Mouse (Mus musculus): Measurements from ENCODE around the gene Tmem184b. TPM values are rescaled to one million over a fixed set of nuclear protein-coding genes. Genes with fewer than 3 reads are reported as not detected.

Gene Tmem184b
- total and polyA plus RNA-seq, 2 experiments from 2014 or later: 30.1 to 75.7 TPM

DNA sequence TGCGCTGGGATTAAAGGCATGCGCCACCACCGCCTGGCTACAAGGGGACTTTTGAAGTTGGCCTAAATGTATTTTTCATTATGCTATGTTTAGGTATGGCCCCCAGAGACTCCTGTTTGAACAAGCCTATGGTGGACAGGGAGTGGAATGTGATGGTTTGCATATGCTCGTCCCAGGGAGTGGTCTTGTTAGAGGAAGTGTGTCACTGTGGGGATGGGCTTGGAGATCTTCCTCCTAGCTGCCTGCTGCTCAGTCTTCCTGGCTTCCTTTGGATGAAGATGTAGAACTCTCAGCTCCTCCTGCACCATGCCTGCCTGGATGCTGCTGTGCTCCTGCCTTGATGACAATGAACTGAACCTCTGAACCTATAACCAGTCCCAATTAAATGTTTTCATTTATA lies 72.8 kb downstream of the Tmem184b start:
- 69% methylated on average over 4 of the region's 4 CpGs for WGBS
- Histone ChIP-seq H3K27ac (ENCODE audit: low read depth, low read length) (no peak overlapping the region), H3K4me3 (ENCODE audit: low read depth, low read length) (no peak overlapping the region), H3K4me1 (ENCODE audit: insufficient read depth, low read length) (0 out of 2 replicates have a peak, but pooled peaks cover 3% of the 10 kb centered on the region), H3K4me2 (ENCODE audit: low read depth, low read length, poor library complexity, severe bottlenecking) (no peak overlapping the region), H3K36me3 (ENCODE audit: insufficient read depth, low read length) (no peaks in the 10 kb centered on the region), H3K9me3 (ENCODE audit: low read length) (no peaks in the 10 kb centered on the region), H3K27me3 (ENCODE audit: insufficient read depth, low read length) (no peaks in the 10 kb centered on the region), H3K9ac (replicated peaks; ENCODE audit: low read length, poor library complexity, severe bottlenecking) (no peak overlapping the region)
- DNase-seq (ENCODE audit: low spot score): no peak
- TF ChIP-seq CTCF (IDR thresholded peaks at IDR 0.05): no peak
- ATAC-seq (ENCODE audit: low FRiP score): no peak

DNA sequence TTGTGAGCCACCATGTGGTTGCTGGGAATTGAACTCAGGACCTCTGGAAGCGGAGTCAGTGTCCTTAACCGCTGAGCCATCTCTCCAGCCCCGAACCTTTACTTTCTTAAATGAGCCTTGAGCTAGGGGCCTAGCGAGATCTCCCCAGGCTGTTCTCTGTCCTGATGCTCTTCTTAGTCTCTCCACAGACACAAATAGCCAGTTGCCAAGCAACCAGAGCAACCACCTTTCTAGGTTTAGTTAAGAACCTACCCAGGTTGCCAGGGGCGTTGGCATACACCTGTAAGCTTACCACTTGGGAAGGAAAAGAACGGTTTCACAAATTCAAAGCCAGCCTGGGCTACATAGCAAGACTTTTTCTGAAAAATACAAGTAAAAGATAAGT lies 73.4 kb downstream of the Tmem184b start:
- Histone ChIP-seq H3K36me3 (ENCODE audit: insufficient read depth, low read length) (no peaks in the 10 kb centered on the region), H3K9me3 (ENCODE audit: low read length) (no peaks in the 10 kb centered on the region), H3K4me3 (ENCODE audit: low read depth, low read length) (no peak overlapping the region), H3K9ac (replicated peaks; ENCODE audit: low read length, poor library complexity, severe bottlenecking) (no peak overlapping the region), H3K27me3 (ENCODE audit: insufficient read depth, low read length) (no peaks in the 10 kb centered on the region), H3K4me1 (ENCODE audit: insufficient read depth, low read length) (0 out of 2 replicates have a peak, but pooled peaks cover 6% of the 10 kb centered on the region), H3K27ac (ENCODE audit: low read depth, low read length) (no peak overlapping the region), H3K4me2 (ENCODE audit: low read depth, low read length, poor library complexity, severe bottlenecking) (no peak overlapping the region)
- no peak for TF ChIP-seq CTCF (IDR thresholded peaks at IDR 0.05)
- no peak for DNase-seq (ENCODE audit: low spot score)
- ATAC-seq (ENCODE audit: low FRiP score): no peak
- 83% methylated on average over 6 of the region's 6 CpGs for WGBS

DNA sequence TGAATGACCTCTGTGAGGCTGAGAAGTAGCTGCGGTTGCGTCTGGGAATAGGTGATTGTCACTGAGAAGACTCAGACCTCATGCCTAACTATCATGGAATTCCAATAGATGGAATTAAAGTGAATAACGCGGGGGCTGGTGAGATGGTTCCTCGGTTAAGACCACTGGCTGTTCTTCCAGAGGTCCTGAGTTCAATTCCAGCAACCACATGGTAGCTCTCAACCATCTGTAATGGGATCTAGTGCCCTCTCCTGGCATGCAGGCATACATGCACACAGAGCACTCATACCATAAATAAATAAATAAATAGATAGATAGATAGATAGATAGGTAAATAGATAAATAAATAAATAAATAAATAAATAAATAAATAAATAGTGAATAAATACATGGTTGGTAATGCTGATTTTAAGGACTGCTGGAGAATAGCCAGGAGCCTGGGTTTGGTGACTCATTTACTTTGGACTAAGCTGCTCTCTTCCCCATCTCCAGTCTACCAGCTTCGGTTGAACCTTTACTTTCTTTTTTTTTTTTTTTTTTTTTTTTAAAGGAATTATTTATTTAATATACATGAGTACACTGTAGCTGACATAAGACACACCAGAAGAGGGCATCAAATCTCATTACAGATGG lies 73.9 kb downstream of the Tmem184b start:
- DNase-seq (ENCODE audit: low spot score) (no peak), ATAC-seq (ENCODE audit: low FRiP score) (no peak)
- Histone ChIP-seq H3K27me3 (ENCODE audit: insufficient read depth, low read length) (no peaks in the 10 kb centered on the region), H3K4me2 (ENCODE audit: low read depth, low read length, poor library complexity, severe bottlenecking) (no peak overlapping the region), H3K9me3 (ENCODE audit: low read length) (no peaks in the 10 kb centered on the region), H3K4me1 (ENCODE audit: insufficient read depth, low read length) (0 out of 2 replicates have a peak, but pooled peaks cover 6% of the 10 kb centered on the region), H3K9ac (replicated peaks; ENCODE audit: low read length, poor library complexity, severe bottlenecking) (no peak overlapping the region), H3K27ac (ENCODE audit: low read depth, low read length) (no peak overlapping the region), H3K4me3 (ENCODE audit: low read depth, low read length) (no peak overlapping the region), H3K36me3 (ENCODE audit: insufficient read depth, low read length) (no peaks in the 10 kb centered on the region)
- 95% methylated on average over 6 of the region's 6 CpGs for WGBS
- TF ChIP-seq CTCF (IDR thresholded peaks at IDR 0.05): peak; percentile 32; the same call in 1 of the 2 replicates

DNA sequence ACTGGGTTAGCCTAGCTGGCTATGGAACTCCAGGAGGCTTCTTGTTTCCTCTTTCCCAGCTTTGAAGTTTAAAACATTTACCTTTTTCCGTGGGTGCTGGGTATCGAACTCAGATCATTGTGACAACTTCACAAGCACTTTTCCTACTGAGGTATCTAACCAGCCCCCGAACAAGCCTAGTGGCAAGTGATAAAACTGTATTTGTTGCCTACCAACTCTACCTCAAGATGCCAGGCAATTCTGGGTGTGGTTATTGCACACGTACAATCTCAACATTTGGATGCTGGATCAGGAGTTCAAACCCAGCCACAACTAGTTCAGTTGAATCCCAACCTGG lies 74.5 kb downstream of the Tmem184b start:
- Histone ChIP-seq H3K9me3 (ENCODE audit: low read length) (no peaks in the 10 kb centered on the region), H3K9ac (replicated peaks; ENCODE audit: low read length, poor library complexity, severe bottlenecking) (no peak overlapping the region), H3K27ac (ENCODE audit: low read depth, low read length) (no peak overlapping the region), H3K27me3 (ENCODE audit: insufficient read depth, low read length) (no peaks in the 10 kb centered on the region), H3K4me3 (ENCODE audit: low read depth, low read length) (no peak overlapping the region), H3K36me3 (ENCODE audit: insufficient read depth, low read length) (no peaks in the 10 kb centered on the region), H3K4me1 (ENCODE audit: insufficient read depth, low read length) (0 out of 2 replicates have a peak, but pooled peaks cover 6% of the 10 kb centered on the region), H3K4me2 (ENCODE audit: low read depth, low read length, poor library complexity, severe bottlenecking) (peak overlapping the region; percentile 78; the same call in 1 of the 2 replicates)
- 94% methylated on average over 4 of the region's 4 CpGs for WGBS
- ATAC-seq (ENCODE audit: low FRiP score): no peak
- DNase-seq (ENCODE audit: low spot score): no peak
- no peak; the same call in 1 of the 2 replicates for TF ChIP-seq CTCF (IDR thresholded peaks at IDR 0.05)

DNA sequence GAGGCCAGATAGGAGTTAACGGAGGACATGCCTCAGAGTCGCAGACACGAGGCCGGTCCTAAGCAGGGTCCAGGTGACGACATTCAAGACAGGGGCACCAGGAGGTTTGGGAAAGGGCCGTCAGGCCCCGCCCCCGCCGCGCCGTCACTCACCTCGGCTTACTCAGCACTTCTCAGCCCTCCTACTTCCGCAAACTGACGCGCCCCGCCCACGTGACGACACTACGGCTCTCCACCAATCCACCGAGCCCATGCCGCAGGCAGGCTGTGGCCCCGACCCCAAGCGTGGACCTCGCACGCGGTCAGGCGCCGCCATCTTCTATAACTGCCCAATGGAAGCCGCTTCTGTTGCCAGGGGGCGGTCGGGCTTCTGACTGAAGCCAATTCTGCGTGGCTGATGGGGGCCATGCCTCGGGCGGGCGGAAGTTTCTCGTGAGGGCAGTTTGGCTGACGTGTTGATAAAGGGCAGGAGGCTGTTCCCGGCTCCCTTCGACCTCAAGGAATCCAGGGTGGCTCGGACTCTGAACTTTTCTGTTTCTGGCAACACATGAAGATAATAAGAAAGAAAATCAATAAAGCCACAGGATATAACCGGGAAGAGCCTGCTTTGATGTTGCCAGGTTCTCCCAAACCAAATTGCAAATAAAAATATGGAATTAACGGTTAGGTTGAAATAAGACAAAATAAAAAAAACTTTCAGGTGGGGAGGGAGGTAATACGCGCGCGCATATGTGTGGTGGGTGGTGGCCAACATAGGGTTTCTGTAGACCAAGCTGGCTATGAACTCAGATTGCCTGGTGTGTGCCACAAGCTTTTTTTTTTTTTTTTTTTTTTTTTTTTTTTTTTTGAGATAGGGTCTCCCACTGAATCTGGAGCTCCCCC lies 75.1 kb downstream of the Tmem184b start, which contains the start of gene Pla2g6:
Gene Pla2g6 (minus strand): TSS at position 333 of the 881 bp plus-strand sequence.
- no peaks in the 10 kb centered on the region for H3K9me3 ChIP-seq (ENCODE audit: low read length)
- H3K36me3 ChIP-seq (ENCODE audit: insufficient read depth, low read length): no peaks in the 10 kb centered on the region
- DNase-seq (ENCODE audit: low spot score) (peak; percentile 99), ATAC-seq (ENCODE audit: low FRiP score) (peak; percentile 94)
- H3K4me3 ChIP-seq (ENCODE audit: low read depth, low read length): peak within 1 kb of the TSS; percentile 45
- peak; percentile 27 for TF ChIP-seq CTCF (IDR thresholded peaks at IDR 0.05)
- H3K27me3 ChIP-seq (ENCODE audit: insufficient read depth, low read length): no peaks in the 10 kb centered on the region
- WGBS: 5% methylated on average over 42 of the region's 46 CpGs
- H3K4me2 ChIP-seq (ENCODE audit: low read depth, low read length, poor library complexity, severe bottlenecking): peak within 1 kb of the TSS; percentile 78
- 0 out of 2 replicates have a peak, but pooled peaks cover 6% of the 10 kb centered on the region for H3K4me1 ChIP-seq (ENCODE audit: insufficient read depth, low read length)
- H3K27ac ChIP-seq (ENCODE audit: low read depth, low read length): peak within 1 kb of the TSS; percentile 92
- peak within 1 kb of the TSS; percentile 63 for H3K9ac ChIP-seq (replicated peaks; ENCODE audit: low read length, poor library complexity, severe bottlenecking)
